Mouse (Mus musculus) MEL (cell line): ENCODE results near the gene Gm6685.

Source experiments
- CTCF ChIP-seq, 3 experiments: IDR thresholded peaks in 2 of 3; conservative IDR thresholded peaks in 1 of 3; 2 replicates each; pipeline ENCODE4 v1.5.1; 2011 to 2012; ENCODE audit warnings: low read length in 3 of 3, low read depth in 2 of 3, mild to moderate bottlenecking in 2 of 3, improper control_type of control experiment in 1 of 3, inconsistent platforms in 1 of 3, mixed read lengths in 1 of 3, moderate library complexity in 1 of 3; ENCODE audit not compliant: control insufficient read depth in 1 of 3, insufficient read depth in 1 of 3, poor library complexity in 1 of 3, severe bottlenecking in 1 of 3
- E2F4 ChIP-seq: IDR thresholded peaks from 2 replicates; pipeline ENCODE4 v1.6.1; 2011; ENCODE audit warnings: low read depth, low read length, improper control_type of control experiment, borderline replicate concordance
- MAX ChIP-seq: IDR thresholded peaks from 2 replicates; pipeline ENCODE4 v1.6.1; 2011; ENCODE audit warnings: low read length, improper control_type of control experiment
- POLR2A ChIP-seq, 2 experiments: IDR thresholded peaks; 2 replicates each; pipeline ENCODE4 v1.6.1; 2011 to 2012; ENCODE audit warnings: low read length in 2 of 2, mild to moderate bottlenecking in 2 of 2, control low read depth in 1 of 2, improper control_type of control experiment in 1 of 2, low read depth in 1 of 2, moderate library complexity in 1 of 2; ENCODE audit not compliant: control insufficient read depth in 1 of 2, insufficient read depth in 1 of 2, poor library complexity in 1 of 2
- RAD21 ChIP-seq: IDR thresholded peaks from 2 replicates; pipeline ENCODE4 v1.6.1; 2011; ENCODE audit warnings: mild to moderate bottlenecking, low read depth, low read length, improper control_type of control experiment
- SIN3A ChIP-seq: IDR thresholded peaks from 2 replicates; pipeline ENCODE4 v1.6.1; 2012; ENCODE audit warnings: low read length, improper control_type of control experiment, inconsistent platforms

DNA sequence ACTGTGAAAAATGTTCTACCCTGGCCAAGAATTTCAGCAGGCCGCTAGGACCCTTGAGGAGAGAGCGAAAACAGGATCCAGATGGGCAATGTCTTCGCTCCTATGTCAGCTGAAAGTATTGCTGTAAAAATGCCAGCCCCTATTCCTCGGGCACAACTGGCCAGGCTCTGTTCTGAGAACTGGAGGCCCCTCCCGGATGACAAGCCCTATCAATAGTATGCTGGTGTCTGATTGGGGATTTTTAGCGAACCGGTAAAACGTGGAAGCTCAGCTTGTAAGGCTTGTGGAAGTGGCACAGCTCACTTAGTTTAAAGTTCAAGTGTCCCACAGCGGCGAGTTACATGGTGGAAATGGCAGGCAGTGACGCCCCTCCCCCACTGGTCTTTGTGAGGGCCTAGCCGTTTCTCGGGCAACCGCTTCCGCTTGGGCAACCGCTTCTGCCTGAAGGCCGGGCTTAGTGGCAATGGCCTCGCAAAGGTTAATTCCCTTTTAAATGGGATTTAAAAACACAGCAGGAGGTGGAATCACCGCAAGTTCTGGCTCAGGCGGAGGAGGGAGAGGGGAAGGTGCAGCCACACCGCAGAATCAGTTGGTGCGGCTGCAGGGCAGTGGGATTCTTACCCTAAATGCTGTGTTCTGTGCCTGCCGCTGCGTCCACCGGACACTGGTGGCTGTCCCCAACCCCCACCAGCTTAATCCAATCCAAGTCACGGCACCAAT, 25.7 kb upstream of the Gm6685 start:
- TF ChIP-seq E2F4: no peak
- TF ChIP-seq RAD21: no peak
- TF ChIP-seq SIN3A: no peak
- no peak for TF ChIP-seq CTCF (IDR thresholded peaks at IDR 0.05 in 2 of 3, conservative IDR thresholded peaks at IDR 0.05 in 1 of 3; ENCODE audit: control insufficient read depth in 1 of 3, insufficient read depth in 1 of 3, low read depth in 2 of 3, low read length in 3 of 3, poor library complexity in 1 of 3, severe bottlenecking in 1 of 3)
- TF ChIP-seq POLR2A (IDR thresholded peaks at IDR 0.05; ENCODE audit: control insufficient read depth in 1 of 2, insufficient read depth in 1 of 2, low read depth in 1 of 2, low read length in 2 of 2, poor library complexity in 1 of 2): no peak
- no peak for TF ChIP-seq MAX
